Mouse (Mus musculus) frontal cortex, postnatal 25 days (tissue): ENCODE measurements around the gene Thegl.
A peak's percentile ranks its signal among the peaks of the same experiment; 100 is the strongest.
"Not testable (repeated sequence)": the region's sequence is repeated elsewhere in the genome, so short reads cannot be mapped to it uniquely, and the experiment has no call there.

Experiments used
- DNase-seq, 2 experiments: peaks; one replicate each; pipeline ENCODE4 v3.0.0; 2022; ENCODE audit warnings: low spot score in 2 of 2

The Thegl gene

GRCm38 (mm10) chr5:77094510-77095491 is 79.0 kb downstream of the Thegl start:
- peak; percentile 9 to 31 for DNase-seq

- DNase-seq = not testable (repeated sequence)
Measured at GRCm38 (mm10) chr5:77096194-77096593, 80.4 kb downstream of the Thegl start.

- no peak for DNase-seq
Measured at GRCm38 (mm10) chr5:77097686-77098085, 81.9 kb downstream of the Thegl start.

- DNase-seq = no peak
Measured at GRCm38 (mm10) chr5:77098874-77099273, 83.1 kb downstream of the Thegl start.

- DNase-seq = no peak
Measured at GRCm38 (mm10) chr5:77099317-77099996, 83.6 kb downstream of the Thegl start.

GRCm38 (mm10) chr5:77099997-77100380 is 84.2 kb downstream of the Thegl start:
- no peak for DNase-seq

GRCm38 (mm10) chr5:77100691-77101090 is 84.9 kb downstream of the Thegl start:
- no peak for DNase-seq

GRCm38 (mm10) chr5:77102522-77103365 is 86.9 kb downstream of the Thegl start:
- no peak for DNase-seq

GRCm38 (mm10) chr5:77107146-77107822 is 91.5 kb downstream of the Thegl start:
- no peak for DNase-seq

GRCm38 (mm10) chr5:77108806-77109205 is 93.0 kb downstream of the Thegl start:
- DNase-seq = no peak

- DNase-seq = no peak
Measured at GRCm38 (mm10) chr5:77109814-77110213, 94.0 kb downstream of the Thegl start.
